Mouse (Mus musculus): Measurements from ENCODE around the gene Lage3.
A peak's percentile ranks its signal among the peaks of the same experiment; 100 is the strongest.
"Not testable (repeated sequence)": the region's sequence is repeated elsewhere in the genome, so short reads cannot be mapped to it uniquely, and the experiment has no call there.

The Lage3 gene

DNA sequence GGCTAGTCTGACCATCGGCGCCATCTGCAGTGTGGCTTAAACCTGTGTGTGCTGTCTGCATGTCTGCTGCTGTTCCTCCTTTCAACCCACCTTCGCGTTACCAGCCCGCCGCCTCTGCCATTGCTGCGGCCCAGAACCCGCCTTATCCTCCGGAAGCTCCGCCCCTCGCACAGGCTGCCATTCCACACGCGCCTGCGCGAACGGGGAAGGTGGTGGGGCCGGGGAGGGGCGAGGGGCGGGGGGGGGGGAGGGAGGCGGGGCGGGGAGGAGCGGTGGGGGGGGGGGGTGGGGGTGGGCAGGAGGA, at the start of gene Lage3:
Lage3 (minus strand) TSS at position 152 of the 304 bp plus-strand sequence.
- peak; percentile 86 to 92 for DNase-seq

DNA sequence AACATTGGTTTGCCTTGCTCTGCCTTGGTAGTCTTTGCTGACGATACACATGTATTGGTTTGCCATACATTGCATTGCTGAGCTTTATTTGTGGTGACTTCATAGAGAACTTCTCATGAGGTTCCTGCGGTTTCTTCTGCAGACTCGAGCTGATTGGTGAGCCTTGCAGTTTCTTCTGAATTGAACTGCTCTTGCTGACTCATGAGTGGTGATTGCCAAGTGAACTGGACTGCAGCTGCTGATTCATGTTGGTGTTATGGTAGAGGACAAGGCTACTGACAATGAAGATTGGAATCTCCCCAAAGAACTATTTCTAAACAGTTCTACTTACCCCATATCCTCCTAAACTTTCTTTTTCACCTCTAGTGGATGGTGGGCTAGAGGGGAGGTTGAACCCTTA, 46.7 kb upstream of the Lage3 start:
- no peak for DNase-seq

GRCm38 (mm10) chrX:74392535-74393443, 39.4 kb upstream of the Lage3 start, which contains the start of the genes Fam3a and Ikbkg:
Fam3a (minus strand) TSS chrX:74393272.
Ikbkg (plus strand) TSS chrX:74393290.
- peak; percentile 83 to 88 for DNase-seq

GRCm38 (mm10) chrX:74388153-74388552, 34.7 kb upstream of the Lage3 start:
- DNase-seq, result no peak

DNA sequence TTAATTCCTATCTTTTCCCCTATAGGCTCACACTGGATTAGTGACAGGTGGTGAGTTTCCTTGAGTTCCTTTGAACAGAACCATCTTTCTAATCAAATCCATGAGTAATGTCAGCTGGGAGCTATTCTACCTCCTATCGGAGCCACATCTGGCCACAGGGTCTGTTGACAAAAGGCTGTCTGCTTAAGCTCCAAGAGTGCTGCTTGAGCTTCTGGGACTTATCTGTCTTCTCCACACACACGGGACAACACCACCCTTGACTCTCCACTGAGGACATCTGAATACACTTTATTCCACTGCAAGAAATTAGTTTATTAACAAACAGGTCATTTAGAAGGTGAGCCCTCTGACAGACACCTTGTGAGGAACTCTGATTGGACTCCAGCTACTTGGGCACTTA, 31.0 kb upstream of the Lage3 start:
- DNase-seq, result no peak

- peak; percentile 82 to 89 for DNase-seq
These were observed 19.6 kb upstream of the Lage3 start, which contains the start of the genes Ubl4a and Slc10a3 for GRCm38 (mm10) chrX:74372888-74373549. Ubl4a (minus strand) TSS chrX:74373218. Slc10a3 (minus strand) TSS chrX:74373349.

GRCm38 (mm10) chrX:74368209-74368909, 14.9 kb upstream of the Lage3 start:
- peak; percentile 81 to 85 for DNase-seq

DNA sequence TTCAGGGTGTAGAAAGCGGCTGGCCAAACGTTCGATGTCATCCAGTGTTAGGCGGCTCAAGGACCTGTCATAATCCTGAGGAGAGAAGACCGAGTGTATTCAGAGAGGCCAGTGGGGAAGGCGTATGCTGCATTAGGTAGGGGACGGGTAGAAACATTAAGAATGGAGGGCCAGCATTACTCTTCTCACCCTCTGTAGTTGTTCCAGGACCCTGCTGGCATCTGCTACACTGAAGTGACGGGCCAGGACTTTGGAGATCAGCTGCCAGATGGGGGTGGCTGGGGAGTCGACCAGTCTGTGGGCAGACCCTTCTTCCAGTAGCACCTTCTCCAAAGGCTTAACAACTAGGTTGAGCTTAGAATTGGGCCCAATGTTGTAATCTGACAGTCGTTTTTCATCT, 14.1 kb upstream of the Lage3 start:
- DNase-seq, result peak; percentile 23 to 34

DNA sequence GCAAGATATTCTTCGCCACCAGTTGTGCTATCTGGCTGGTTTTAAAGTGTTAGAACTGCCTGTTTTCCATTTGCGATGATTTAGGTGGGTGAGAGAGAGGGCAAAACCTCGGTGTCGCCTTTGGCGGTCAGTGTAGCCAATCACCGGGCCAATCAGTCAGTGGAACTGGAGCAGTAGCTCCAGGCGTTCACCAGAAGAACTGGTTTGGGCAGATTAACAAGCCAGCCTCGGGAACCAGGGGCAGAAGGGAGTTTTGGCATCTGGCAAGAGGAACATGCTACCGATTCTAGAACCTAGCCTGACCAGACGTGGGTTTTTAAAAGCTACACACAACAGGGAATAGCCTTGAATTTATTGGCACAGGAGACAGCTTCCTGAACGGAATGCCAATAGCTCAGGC, 5.8 kb upstream of the Lage3 start:
- DNase-seq, result no peak

GRCm38 (mm10) chrX:74357069-74357468, 3.7 kb upstream of the Lage3 start:
- not testable (repeated sequence) for DNase-seq

- DNase-seq, result no peak
These were observed 562 bp downstream of the Lage3 start for GRCm38 (mm10) chrX:74352645-74353466.

DNA sequence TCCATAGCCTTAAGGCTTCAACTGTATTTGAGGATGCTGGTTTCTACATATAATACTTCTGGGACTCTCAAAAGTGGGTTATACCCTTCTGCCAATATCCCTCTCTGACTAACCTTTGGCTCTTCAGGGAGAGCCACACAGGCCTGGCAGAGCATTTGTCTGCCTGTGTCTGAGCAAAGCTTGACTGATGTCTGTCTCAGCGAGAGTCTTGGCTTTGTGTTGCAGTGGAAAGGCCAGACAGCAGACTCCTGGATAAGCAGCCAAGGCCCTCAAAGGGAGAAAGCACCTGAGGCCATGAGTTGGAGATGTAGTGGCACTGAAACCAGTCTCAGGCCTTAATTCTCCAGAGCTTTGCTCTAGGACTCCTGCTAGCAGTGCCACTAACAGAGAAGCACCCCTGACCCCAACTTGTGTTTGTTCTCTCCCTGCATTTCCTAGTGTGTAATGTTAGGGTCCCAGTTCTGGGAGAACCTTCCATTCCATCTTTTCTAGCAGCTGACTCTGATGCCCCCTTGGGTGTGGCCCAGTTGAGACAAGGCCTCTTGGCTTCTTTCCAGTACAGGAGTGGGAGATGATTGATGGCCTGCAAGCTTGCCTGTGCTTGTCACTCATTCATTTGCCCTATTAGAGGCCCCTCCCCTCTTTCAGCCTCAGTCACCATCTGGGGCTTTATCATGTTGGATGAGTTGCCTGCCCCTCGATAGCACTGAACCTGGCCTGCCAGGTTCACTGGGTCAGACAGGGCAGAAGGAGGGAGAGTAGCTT, 23.1 kb downstream of the Lage3 start:
- DNase-seq, result peak; percentile 47 to 73

GRCm38 (mm10) chrX:74329215-74329671, 24.2 kb downstream of the Lage3 start:
- DNase-seq, result peak; percentile 28 to 30

DNA sequence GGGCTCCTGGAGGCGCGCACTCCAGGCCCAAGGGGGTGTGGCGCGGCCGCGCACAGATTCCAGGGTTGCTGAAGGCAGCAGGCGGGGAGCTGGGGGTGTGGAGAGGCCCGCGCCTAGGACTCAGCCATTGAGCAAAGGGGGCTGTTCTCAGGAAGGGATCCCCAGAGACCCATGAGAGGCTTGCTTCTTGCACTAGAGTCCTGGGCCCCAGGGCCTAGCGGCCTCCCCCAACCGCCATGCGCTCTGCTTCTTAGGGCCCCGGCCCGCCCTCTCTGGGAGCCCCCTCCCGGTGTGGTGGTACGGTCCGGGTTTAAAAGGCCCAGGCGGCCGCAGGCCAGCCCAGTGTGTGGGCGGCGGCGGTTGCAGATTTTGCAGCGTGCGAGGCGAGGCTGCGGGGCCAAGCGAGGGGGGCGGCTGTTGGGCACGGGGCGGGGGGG, 24.7 kb downstream of the Lage3 start, which contains the start of gene Plxna3:
Plxna3 (plus strand) TSS at position 342 of the 437 bp plus-strand sequence.
- DNase-seq, result peak; percentile 79 to 85

DNA sequence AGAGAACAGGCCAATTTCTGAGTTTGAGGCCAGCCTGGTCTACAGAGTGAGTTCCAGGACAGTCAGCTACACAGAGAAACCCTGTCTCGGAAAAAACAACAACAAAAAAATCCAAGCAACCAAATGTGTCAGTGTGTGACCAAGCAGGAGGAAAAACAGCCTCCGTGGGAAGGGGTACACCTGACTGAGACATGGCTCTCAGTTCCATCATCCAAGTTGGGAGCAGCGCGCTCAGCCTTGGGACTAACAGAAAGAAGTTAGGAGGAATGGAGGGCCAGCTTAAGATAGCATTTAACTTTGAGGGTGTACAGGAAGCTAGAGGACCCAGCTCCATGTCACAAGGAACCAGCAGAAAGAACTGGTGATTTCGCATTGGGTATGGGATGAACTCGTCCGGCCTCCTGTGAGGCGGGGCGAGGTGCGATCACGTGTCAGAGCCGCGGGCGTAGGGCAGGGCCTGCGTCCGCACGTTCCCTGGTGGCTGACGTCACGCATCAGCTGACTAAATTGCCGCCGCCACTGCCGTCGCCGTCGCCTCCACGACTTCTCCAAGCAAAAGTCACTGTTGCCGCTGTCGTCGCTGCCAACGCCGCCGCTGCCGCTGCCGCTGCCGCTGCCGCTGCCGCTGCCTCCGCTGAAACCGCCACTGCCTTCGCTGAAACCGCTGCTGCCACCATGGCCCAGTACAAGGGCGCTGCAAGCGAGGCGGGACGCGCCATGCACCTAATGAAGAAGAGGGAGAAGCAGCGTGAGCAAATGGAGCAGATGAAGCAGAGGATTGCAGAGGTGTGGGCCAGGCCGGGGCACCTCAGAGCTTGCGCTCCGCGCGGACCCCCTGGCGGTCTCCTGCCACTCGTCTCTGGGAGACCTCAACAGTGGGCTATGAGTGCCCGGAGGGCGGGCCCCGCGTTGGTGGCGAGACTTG, 40.6 kb downstream of the Lage3 start, which contains the start of gene Fam50a:
Fam50a (plus strand) TSS at position 494 of the 925 bp plus-strand sequence.
- peak; percentile 91 to 93 for DNase-seq

- DNase-seq, result peak; percentile 81 to 83
These were observed 48.3 kb downstream of the Lage3 start, which contains the start of gene Gdi1 for GRCm38 (mm10) chrX:74304867-74305700. Gdi1 (plus strand) TSS chrX:74304998.
